Mouse (Mus musculus): ENCODE results near the gene Gm21903.
"Not testable (repeated sequence)": the region's sequence is repeated elsewhere in the genome, so short reads cannot be mapped to it uniquely, and the experiment has no call there.

Gm21903 gene

DNA sequence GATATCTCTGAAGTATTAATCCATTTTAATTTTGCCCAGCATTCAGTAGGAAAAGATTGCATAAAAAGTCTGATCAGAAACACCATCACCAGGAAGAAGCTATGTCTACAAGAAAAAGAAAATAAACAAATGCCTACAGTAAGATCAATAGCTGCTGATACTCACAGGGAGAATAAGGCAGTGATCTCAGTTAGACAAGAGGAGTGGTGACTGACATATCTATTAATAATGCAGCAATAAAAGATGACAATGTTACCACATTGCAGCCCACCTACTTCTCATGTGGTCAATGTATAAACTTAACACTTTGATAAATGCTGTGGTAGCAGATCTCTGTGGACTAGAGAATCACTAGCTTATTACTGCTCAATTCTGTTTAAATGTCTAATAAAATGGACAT lies at the start of gene Gm21903:
TSS of gene Gm21903 (minus strand) at position 101 of the 400 bp plus-strand sequence.
- CTCF ChIA-PET, result no interaction called here

DNA sequence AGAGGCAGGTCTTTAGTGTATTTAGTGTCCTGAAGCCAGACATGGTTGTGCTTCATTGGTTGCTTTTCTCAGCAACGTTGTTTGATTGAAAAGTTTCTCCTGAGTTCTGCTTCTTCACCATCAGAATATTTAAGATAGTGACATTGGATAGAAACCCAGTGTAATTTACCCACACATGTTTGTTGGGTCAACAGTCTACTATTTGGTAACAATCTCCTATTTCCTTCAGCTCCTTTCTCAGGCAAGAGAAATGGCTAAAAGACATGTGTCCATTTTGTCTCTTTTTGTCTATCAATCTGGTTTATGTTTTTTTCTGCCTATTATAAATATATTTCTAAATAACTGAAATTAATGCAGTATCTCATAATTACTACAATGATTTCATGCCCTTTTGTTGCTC lies 33.8 kb upstream of the Gm21903 start, which contains the start of gene Esp23:
TSS of gene Esp23 (minus strand) at position 101 of the 400 bp plus-strand sequence.
- CTCF ChIA-PET, result no interaction called here

DNA sequence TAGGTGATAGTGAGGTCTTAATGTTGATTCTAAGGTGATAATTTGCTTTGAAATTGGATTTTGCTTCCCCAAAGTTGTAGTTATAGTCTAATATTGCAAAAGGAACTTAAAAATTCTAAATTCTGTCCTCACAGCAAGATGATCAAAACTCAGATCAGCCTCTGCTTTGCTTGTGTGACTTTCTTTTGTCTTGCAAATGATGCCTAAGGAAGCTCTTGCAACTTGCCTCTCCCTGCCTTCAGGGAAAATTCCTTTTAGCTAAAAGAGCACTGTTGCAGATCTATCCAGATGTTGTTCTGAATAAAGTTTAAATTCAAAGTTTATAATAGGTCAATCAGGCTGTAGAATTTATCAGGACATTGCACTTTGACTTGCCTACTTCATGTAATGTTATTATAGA lies 20.5 kb upstream of the Gm21903 start:
- CTCF ChIA-PET, result no interaction called here

DNA sequence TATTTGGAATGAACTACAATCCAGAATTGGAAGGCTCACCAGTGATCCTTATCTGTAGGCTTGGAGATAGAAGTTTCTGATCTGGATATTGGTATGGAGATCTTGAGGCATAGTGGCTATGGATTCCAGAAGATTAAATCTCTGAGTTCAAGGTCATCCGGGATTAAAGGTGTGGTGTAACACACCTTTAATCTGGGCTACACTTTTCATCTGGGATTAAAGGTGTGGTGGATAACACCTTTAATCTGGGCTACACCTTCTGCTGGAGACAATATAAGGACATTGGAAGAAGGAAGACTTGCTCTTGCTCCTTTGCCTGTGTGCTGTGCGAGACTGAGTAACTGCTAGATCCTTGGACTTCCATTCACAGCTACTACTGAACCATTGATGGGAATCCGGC lies 6.7 kb downstream of the Gm21903 start, which contains the start of gene Esp24:
TSS of gene Esp24 (plus strand) at position 301 of the 400 bp plus-strand sequence.
- CTCF ChIA-PET, result not testable (repeated sequence)

DNA sequence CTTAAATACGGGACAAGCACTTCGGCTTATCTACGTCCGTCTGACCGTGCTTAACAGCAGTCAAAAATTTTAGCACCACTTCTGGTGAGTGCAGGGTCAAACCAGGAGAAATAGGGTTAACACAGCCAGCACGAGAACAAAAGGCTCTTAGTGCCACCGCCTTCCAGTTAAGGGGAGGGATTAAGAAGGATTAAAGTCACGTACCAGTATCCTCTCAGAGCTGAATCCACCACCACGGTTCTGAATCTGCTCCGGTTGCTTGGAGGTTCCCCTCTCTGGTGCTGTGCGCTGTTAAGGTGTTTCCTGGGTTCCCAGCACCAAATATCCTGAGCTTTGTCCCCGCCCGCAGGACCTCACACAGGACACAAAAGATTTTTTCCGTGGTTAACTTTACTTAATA lies 26.0 kb downstream of the Gm21903 start:
- CTCF ChIA-PET, result no interaction called here

DNA sequence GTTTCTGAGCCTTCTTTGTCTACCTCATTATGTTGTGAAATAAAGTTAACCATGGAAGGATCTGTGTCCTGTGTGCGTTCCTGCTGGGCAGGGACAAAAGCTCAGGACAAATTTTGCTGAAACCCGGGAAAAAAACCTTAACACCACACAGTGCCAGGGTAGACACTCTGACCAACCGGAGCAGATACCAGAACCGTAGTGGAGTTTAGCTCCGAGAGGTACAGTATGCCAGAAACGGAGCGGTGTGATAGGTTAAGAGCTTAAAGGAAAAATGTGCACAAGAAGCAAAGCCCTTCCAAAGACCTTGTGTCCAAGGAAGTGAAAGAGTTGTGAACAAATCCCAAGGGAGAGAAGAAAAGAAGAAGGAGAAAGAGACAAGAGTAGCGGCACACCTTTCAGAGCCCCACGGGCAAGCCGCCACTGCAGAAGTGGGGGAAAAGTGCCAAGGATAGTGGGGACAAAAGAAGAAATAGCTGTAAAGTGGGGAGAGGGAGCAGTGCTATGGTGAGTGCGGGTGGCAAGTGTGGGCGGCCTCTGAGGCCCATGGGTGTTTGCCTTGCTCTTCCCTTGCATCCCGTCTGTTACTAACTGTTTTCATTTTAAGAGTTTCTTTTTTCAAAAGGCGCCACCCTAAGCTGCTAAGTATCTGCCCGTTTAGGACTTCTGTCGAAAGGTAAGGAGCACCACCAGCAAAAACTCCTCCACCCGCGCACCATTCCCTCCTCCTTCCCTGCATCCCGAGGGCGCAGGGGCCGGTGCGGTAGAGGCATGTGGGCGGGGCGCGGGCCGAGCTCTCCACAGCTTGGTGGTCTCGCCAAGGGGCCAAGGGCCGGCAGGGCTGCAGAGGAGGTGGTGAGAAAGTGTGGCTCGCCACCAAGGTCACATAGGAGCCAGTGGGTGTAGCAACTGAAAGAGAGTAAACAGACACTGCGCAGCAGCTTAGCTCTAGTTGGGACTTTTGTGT lies 32.2 kb downstream of the Gm21903 start:
- CTCF ChIA-PET, result no interaction called here

DNA sequence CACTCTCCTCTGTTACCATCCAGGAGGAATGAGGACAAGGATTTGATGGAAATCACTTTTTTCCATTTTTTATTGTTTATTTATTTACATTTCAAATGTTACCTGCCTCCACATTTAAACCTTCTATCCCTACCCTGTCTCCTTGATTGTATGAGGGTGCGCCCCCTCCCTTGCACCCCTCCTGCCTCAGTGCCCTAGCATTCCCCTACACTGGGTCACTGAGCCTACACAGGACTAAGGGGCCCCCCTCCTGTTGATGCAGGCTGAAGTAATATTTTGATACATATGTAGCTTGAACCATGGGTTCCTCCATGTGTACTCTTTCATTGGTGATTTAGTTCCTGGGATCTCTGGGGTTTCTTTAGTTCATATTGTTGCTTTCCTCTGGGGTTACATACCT lies 33.3 kb downstream of the Gm21903 start:
- CTCF ChIA-PET, result no interaction called here
